8 mouse cellular contexts compared by ENCODE assay signal in the genomic region with DNA sequence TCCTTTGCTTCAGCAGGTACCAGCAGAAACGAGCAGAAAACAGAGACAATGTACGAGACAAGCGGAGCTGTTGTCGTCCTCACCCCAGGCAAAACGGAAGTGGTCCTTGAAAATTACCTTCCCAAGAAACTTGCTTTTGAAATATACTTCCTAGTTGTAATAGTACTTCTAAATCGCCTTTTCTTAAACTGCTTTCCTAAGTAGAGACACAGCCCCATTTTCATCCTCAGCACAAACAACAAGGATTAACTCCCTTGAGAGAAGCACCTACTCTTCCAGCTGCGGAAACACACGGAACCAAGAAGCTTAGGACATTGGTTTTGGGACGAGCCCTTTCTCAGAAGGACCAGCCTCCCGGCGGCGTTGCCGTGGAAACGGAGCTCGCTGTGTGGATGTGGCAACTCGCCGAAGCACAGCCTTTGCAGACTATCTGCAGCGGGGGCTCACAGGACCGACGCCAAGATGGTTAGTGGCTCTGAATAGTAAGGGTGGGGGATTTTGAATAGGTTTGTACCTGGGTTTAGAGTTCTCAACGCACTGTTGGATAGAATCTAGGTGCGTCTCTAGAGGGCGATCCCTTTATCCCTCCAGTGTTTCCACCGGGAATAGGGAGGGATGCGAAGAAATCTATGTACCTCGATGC. TPM values are rescaled to one million over a fixed set of nuclear protein-coding genes. Genes with fewer than 3 reads are reported as not detected.
DNase-seq lines count a peak whose midpoint lies in the region; ATAC-seq and TF ChIP-seq lines count a peak whose summit lies in the region.

Ttc26 (plus strand) TSS at position 341 of the 643 bp plus-strand sequence.

- peak within 1 kb of the TSS; percentile 66 for H3K4me3 ChIP-seq in hindbrain, embryonic 10.5 days
- H3K4me3 ChIP-seq in lung, postnatal 0 days (ENCODE audit: low read depth, low read length), result peak within 1 kb of the TSS; percentile 44

- H3K9ac ChIP-seq in lung, postnatal 0 days (replicated peaks; ENCODE audit: low read depth), result peak within 1 kb of the TSS; percentile 39

- TF ChIP-seq EP300 in lung, postnatal 0 days (IDR thresholded peaks at IDR 0.05), result peak; percentile 60

- WGBS in hindbrain, embryonic 10.5 days, result under 1% methylated on average over 26 of the region's 26 CpGs
- under 1% methylated on average over 26 of the region's 26 CpGs for WGBS in lung, postnatal 0 days

- peak within 1 kb of the TSS; percentile 88 for H3K27ac ChIP-seq in hindbrain, embryonic 10.5 days
- peak within 1 kb of the TSS; percentile 39; the same call in 1 of the 2 replicates for H3K27ac ChIP-seq in lung, postnatal 0 days (ENCODE audit: low read length)

- DNase-seq in MN1 (ENCODE audit: low spot score), result peak; percentile 93
- peak; percentile 85 for DNase-seq in cerebellum, adult 9-10 months
- peak; percentile 90 for DNase-seq in hindbrain, embryonic 10.5 days (ENCODE audit: low spot score)
- DNase-seq in layer of hippocampus, adult 9-11 months, result peak; percentile 86
- DNase-seq in lung, postnatal 0 days (ENCODE audit: low spot score), result peak; percentile 90
- DNase-seq in ovary, postnatal 14 days (ENCODE audit: low spot score), result peak; percentile 76
- DNase-seq in thymus, postnatal 14 days, result peak; percentile 86

- no peaks in the 10 kb centered on the region for H3K27me3 ChIP-seq in hindbrain, embryonic 10.5 days (ENCODE audit: insufficient read depth, poor library complexity, severe bottlenecking)
- no peaks in the 10 kb centered on the region for H3K27me3 ChIP-seq in lung, postnatal 0 days (replicated peaks; ENCODE audit: insufficient read depth, low read length)

- peaks cover 14% of the 10 kb centered on the region for H3K4me1 ChIP-seq in hindbrain, embryonic 10.5 days (replicated peaks)
- no peaks in the 10 kb centered on the region for H3K4me1 ChIP-seq in lung, postnatal 0 days (ENCODE audit: insufficient read depth, low read depth, low read length)

- TF ChIP-seq CTCF in lung, postnatal 0 days (IDR thresholded peaks at IDR 0.05), result no peak

- ATAC-seq in frontal cortex, adult (ENCODE audit: low TSS enrichment), result peak; percentile 97
- ATAC-seq in lung, postnatal 0 days, result peak; percentile 96

- H3K9me3 ChIP-seq in hindbrain, embryonic 10.5 days, result no peaks in the 10 kb centered on the region
- no peaks in the 10 kb centered on the region for H3K9me3 ChIP-seq in lung, postnatal 0 days (ENCODE audit: low read length)

- H3K36me3 ChIP-seq in hindbrain, embryonic 10.5 days, result peaks cover 10% of the 10 kb centered on the region
- H3K36me3 ChIP-seq in lung, postnatal 0 days (ENCODE audit: insufficient read depth, low read length), result no peaks in the 10 kb centered on the region

- peak within 1 kb of the TSS; percentile 62 for H3K4me2 ChIP-seq in lung, postnatal 0 days (replicated peaks; ENCODE audit: low read depth, low read length)

RNA-seq across cellular contexts. Expression of gene Ttc26, which starts in this region (rescaled TPM):
- 14.3 and 14.6 TPM in 2 replicates for polyA plus RNA-seq in hindbrain, embryonic 10.5 days (2016; fragmentation: Nextera tagmentation; extraction: Ambion mirVana)
- 2.3 and 2.9 TPM in 2 replicates for polyA plus RNA-seq in lung, postnatal 0 days (2015; fragmentation: Nextera tagmentation; extraction: Ambion mirVana)

Comparison
In these comparisons a context has a peak if more than half of its experiments do, and no peak if none do; other contexts are left out.
1. Peak in every context shown above with its lines: DNase-seq, ATAC-seq, H3K4me3 ChIP-seq and H3K27ac ChIP-seq.